Mouse (Mus musculus) spleen, embryonic (tissue): Measurements from ENCODE around the gene Pdlim7.

Experiments
- CTCF ChIA-PET: fragments of 350-600 bp; sonication (Branson Sonifier 250); formaldehyde crosslinking; loops from one replicate; lab custom pipeline; 2022; lab: Charles Lee

The Pdlim7 gene

GRCm38 (mm10) chr13:55522730-55523129, 9.3 kb upstream of the Pdlim7 start:
- CTCF ChIA-PET: no interaction called here

- CTCF ChIA-PET: interaction anchor here (0.7 to 2.2 kb wide), 2 partner anchors 14 to 172 kb away, joined by 3 to 7 read pairs; no protein-coding TSS in a partner anchor
These were observed 6.1 kb upstream of the Pdlim7 start for GRCm38 (mm10) chr13:55519606-55520005.

GRCm38 (mm10) chr13:55516955-55517354, 3.5 kb upstream of the Pdlim7 start:
- CTCF ChIA-PET: interaction anchor here (0.7 kb wide), 2 partner anchors 30 to 77 kb away, joined by 3 read pairs; no protein-coding TSS in a partner anchor

- CTCF ChIA-PET: interaction anchor here (0.5 to 1.3 kb wide), 5 partner anchors 44 to 108 kb away, joined by 3 to 9 read pairs (median 5); no protein-coding TSS in a partner anchor
These were observed 352 bp upstream of the Pdlim7 start for GRCm38 (mm10) chr13:55513828-55514227.

GRCm38 (mm10) chr13:55512379-55513031, 971 bp downstream of the Pdlim7 start:
- CTCF ChIA-PET: no interaction called here

- CTCF ChIA-PET: no interaction called here
These were observed 2.0 kb downstream of the Pdlim7 start for GRCm38 (mm10) chr13:55511492-55511861.

- CTCF ChIA-PET: no interaction called here
These were observed 2.6 kb downstream of the Pdlim7 start for GRCm38 (mm10) chr13:55510668-55511491.

- CTCF ChIA-PET: no interaction called here
These were observed 3.2 kb downstream of the Pdlim7 start for GRCm38 (mm10) chr13:55510332-55510667.

- CTCF ChIA-PET: interaction anchor here (0.9 kb wide), 1 partner anchor 12 kb away, joined by 3 read pairs; no protein-coding TSS in a partner anchor
These were observed 4.9 kb downstream of the Pdlim7 start for GRCm38 (mm10) chr13:55508531-55508930.

- CTCF ChIA-PET: no interaction called here
These were observed 5.6 kb downstream of the Pdlim7 start for GRCm38 (mm10) chr13:55507877-55508276.

- CTCF ChIA-PET: no interaction called here
These were observed 6.8 kb downstream of the Pdlim7 start for GRCm38 (mm10) chr13:55506697-55507096.

GRCm38 (mm10) chr13:55505810-55506209, 7.7 kb downstream of the Pdlim7 start:
- CTCF ChIA-PET: no interaction called here

- CTCF ChIA-PET: no interaction called here
These were observed 9.1 kb downstream of the Pdlim7 start for GRCm38 (mm10) chr13:55504390-55504789.

GRCm38 (mm10) chr13:55502405-55502804, 11.1 kb downstream of the Pdlim7 start:
- CTCF ChIA-PET: no interaction called here

GRCm38 (mm10) chr13:55500575-55500974, 12.9 kb downstream of the Pdlim7 start:
- CTCF ChIA-PET: no interaction called here

GRCm38 (mm10) chr13:55498906-55499305, 14.6 kb downstream of the Pdlim7 start:
- CTCF ChIA-PET: interaction anchor here (0.7 kb wide), 2 partner anchors 25 to 68 kb away, joined by 3 to 4 read pairs; no protein-coding TSS in a partner anchor

- CTCF ChIA-PET: no interaction called here
These were observed 16.8 kb downstream of the Pdlim7 start for GRCm38 (mm10) chr13:55496661-55497060.

- CTCF ChIA-PET: no interaction called here
These were observed 17.8 kb downstream of the Pdlim7 start for GRCm38 (mm10) chr13:55495702-55496101.

GRCm38 (mm10) chr13:55494883-55495621, 18.4 kb downstream of the Pdlim7 start:
- CTCF ChIA-PET: no interaction called here

- CTCF ChIA-PET: no interaction called here
These were observed 19.2 kb downstream of the Pdlim7 start for GRCm38 (mm10) chr13:55494257-55494656.

- CTCF ChIA-PET: interaction anchor here (0.5 kb wide), 1 partner anchor 29 kb away, joined by 3 read pairs; no protein-coding TSS in a partner anchor
These were observed 25.6 kb downstream of the Pdlim7 start, which contains the start of gene Dbn1 for GRCm38 (mm10) chr13:55487578-55488498. TSS of gene Dbn1 (minus strand) at chr13:55488111.
